Mouse (Mus musculus) C2C12 (cell line): Measurements from ENCODE around the gene Rsrc1. TPM values are rescaled to one million over a fixed set of nuclear protein-coding genes. Genes with fewer than 3 reads are reported as not detected.

Source experiments
- H3K27me3 ChIP-seq: one replicate; pipeline ENCODE4 v1.6.1; 2011; ENCODE audit not compliant: control insufficient read depth, insufficient read depth, insufficient read length
- H3K36me3 ChIP-seq: one replicate; pipeline ENCODE4 v1.6.1; 2011; ENCODE audit not compliant: control insufficient read depth, insufficient read depth
- H3K4me3 ChIP-seq: one replicate; pipeline ENCODE4 v1.5.1; 2011; ENCODE audit warnings: mild to moderate bottlenecking, control low read depth; ENCODE audit not compliant: poor library complexity, insufficient read depth, severe bottlenecking
- H3K79me2 ChIP-seq: one replicate; pipeline ENCODE4 v1.6.1; 2011; ENCODE audit not compliant: control insufficient read depth, insufficient read depth
- H3K79me3 ChIP-seq: one replicate; pipeline ENCODE4 v1.6.1; 2011; ENCODE audit warnings: low read depth, control low read depth
- H3ac ChIP-seq: one replicate; pipeline ENCODE3; 2011; ENCODE audit warnings: low read depth; ENCODE audit not compliant: control insufficient read depth, insufficient read length
- CEBPB ChIP-seq: IDR thresholded peaks from one replicate; pipeline ENCODE4 v1.6.1; 2011; ENCODE audit warnings: low read depth, mild to moderate bottlenecking, control low read depth, moderate library complexity
- CTCF ChIP-seq: IDR thresholded peaks from one replicate; pipeline ENCODE4 v1.5.1; 2011; ENCODE audit not compliant: control insufficient read depth, insufficient read depth, insufficient read length
- FOSL1 ChIP-seq: IDR thresholded peaks from one replicate; pipeline ENCODE4 v1.8.0; 2011; ENCODE audit warnings: mild to moderate bottlenecking, low read length; ENCODE audit not compliant: poor library complexity, insufficient read depth, severe bottlenecking
- MAX ChIP-seq: IDR thresholded peaks from one replicate; pipeline ENCODE4 v1.6.1; 2011; ENCODE audit warnings: mild to moderate bottlenecking, control low read depth
- MYOD1 ChIP-seq: IDR thresholded peaks from one replicate; pipeline ENCODE4 v1.6.1; 2011; ENCODE audit warnings: low read depth; ENCODE audit not compliant: control insufficient read depth, insufficient read length
- MYOG ChIP-seq: IDR thresholded peaks from one replicate; pipeline ENCODE4 v1.6.1; 2011; ENCODE audit not compliant: control insufficient read depth, insufficient read length; ENCODE audit errors: extremely low read depth
- USF1 ChIP-seq: IDR thresholded peaks from one replicate; pipeline ENCODE4 v1.6.1; 2011; ENCODE audit warnings: low read depth, mild to moderate bottlenecking, control low read depth, moderate library complexity
- polyA plus RNA-seq: library from polyadenylated mRNA; unstranded; fragments of >200 nt; fragmentation: generic; extraction: Trizol; gene quantifications from one replicate; pipeline ENCODE4 v1.2.1, GENCODE M21; 2012; ENCODE audit warnings: missing spikeins

The Rsrc1 gene
- polyA plus RNA-seq, 1 experiment = 15.9 TPM

- no peaks in the 10 kb centered on the region for H3K27me3 ChIP-seq
- H3K36me3 ChIP-seq = peaks cover 12% of the 10 kb centered on the region
- no peak overlapping the region for H3ac ChIP-seq
- TF ChIP-seq MAX (no peak), MYOG (no peak), MYOD1 (no peak), CTCF (no peak), CEBPB (no peak), FOSL1 (no peak), USF1 (no peak)
- H3K79me3 ChIP-seq = no peaks in the 10 kb centered on the region
- no peak overlapping the region for H3K4me3 ChIP-seq
- H3K79me2 ChIP-seq = no peaks in the 10 kb centered on the region
Observed at GRCm38 (mm10) chr3:66967508-66967907, 13.7 kb upstream of the Rsrc1 start.

DNA sequence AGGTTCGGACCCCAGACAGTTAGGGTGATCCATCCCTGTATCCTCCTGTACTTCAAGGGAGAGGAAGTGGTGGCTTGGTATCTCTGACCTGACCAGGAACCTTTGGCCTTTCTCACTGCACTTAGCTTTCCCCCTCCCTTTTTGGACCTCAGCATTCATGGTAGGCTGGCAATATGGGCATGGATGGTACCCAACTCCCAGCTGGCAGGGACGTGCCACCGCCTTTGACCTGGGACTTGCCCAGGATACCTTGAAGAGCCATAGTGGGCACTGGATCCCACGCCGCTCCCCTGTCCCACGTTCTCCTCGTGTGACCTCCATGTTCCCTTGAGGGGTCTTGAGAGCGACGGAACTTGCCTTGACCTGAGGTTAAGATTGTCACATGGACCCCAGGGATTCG lies 10.9 kb upstream of the Rsrc1 start:
- Histone ChIP-seq H3K27me3 (no peaks in the 10 kb centered on the region), H3K4me3 (no peak overlapping the region), H3K36me3 (peaks cover 36% of the 10 kb centered on the region), H3K79me2 (no peaks in the 10 kb centered on the region), H3K79me3 (no peaks in the 10 kb centered on the region), H3ac (no peak overlapping the region)
- TF ChIP-seq MAX (no peak), MYOD1 (no peak), FOSL1 (no peak), MYOG (no peak), USF1 (no peak), CTCF (no peak), CEBPB (no peak)

- H3K79me2 ChIP-seq = no peaks in the 10 kb centered on the region
- TF ChIP-seq MYOG (no peak), FOSL1 (no peak), CEBPB (no peak), USF1 (no peak), CTCF (no peak), MYOD1 (no peak), MAX (no peak)
Observed at GRCm38 (mm10) chr3:66970661-66971331, 10.4 kb upstream of the Rsrc1 start.

GRCm38 (mm10) chr3:66972191-66972950 lies 8.8 kb upstream of the Rsrc1 start:
- Histone ChIP-seq H3ac (no peak overlapping the region), H3K36me3 (peaks cover 39% of the 10 kb centered on the region), H3K4me3 (no peak overlapping the region), H3K79me3 (no peaks in the 10 kb centered on the region), H3K27me3 (no peaks in the 10 kb centered on the region), H3K79me2 (no peaks in the 10 kb centered on the region)
- TF ChIP-seq CEBPB (no peak), USF1 (no peak), MYOG (no peak), FOSL1 (no peak), MYOD1 (no peak), MAX (no peak), CTCF (no peak)

More at GRCm38 (mm10) chr3:66970661-66971331, 10.4 kb upstream of the Rsrc1 start:
- H3ac ChIP-seq = no peak overlapping the region
- no peak overlapping the region for H3K4me3 ChIP-seq
- peaks cover 39% of the 10 kb centered on the region for H3K36me3 ChIP-seq
- no peaks in the 10 kb centered on the region for H3K27me3 ChIP-seq
- H3K79me3 ChIP-seq = no peaks in the 10 kb centered on the region

- peaks cover 10% of the 10 kb centered on the region for H3K79me2 ChIP-seq
- H3K79me3 ChIP-seq = peaks cover 4% of the 10 kb centered on the region
- H3K4me3 ChIP-seq = no peak overlapping the region
- TF ChIP-seq FOSL1 = no peak
- TF ChIP-seq CEBPB = no peak
- no peak for TF ChIP-seq MYOD1
- no peak for TF ChIP-seq MYOG
- TF ChIP-seq MAX = no peak
- no peak for TF ChIP-seq USF1
- no peak for TF ChIP-seq CTCF
- H3K27me3 ChIP-seq = no peaks in the 10 kb centered on the region
- H3ac ChIP-seq = no peak overlapping the region
- H3K36me3 ChIP-seq = peaks cover 39% of the 10 kb centered on the region
Observed at GRCm38 (mm10) chr3:66973391-66973943, 7.7 kb upstream of the Rsrc1 start.

- no peak for TF ChIP-seq FOSL1
- TF ChIP-seq USF1 = no peak
- no peak for TF ChIP-seq MYOG
- no peak for TF ChIP-seq CEBPB
- TF ChIP-seq CTCF = no peak
- TF ChIP-seq MYOD1 = no peak
- TF ChIP-seq MAX = no peak
- Histone ChIP-seq H3K79me2 (peaks cover 20% of the 10 kb centered on the region), H3K79me3 (peaks cover 8% of the 10 kb centered on the region), H3K36me3 (peaks cover 39% of the 10 kb centered on the region), H3K27me3 (no peaks in the 10 kb centered on the region), H3ac (no peak overlapping the region), H3K4me3 (no peak overlapping the region)
Observed at GRCm38 (mm10) chr3:66974501-66974900, 6.7 kb upstream of the Rsrc1 start.
